Mouse (Mus musculus) CH12.LX (cell line): ENCODE data around the gene Nol6.

ENCODE experiments used
- CTCF ChIP-seq, 2 experiments: IDR thresholded peaks in 1 of 2; conservative IDR thresholded peaks in 1 of 2; 2 replicates each; pipeline ENCODE4 v1.5.1; 2011 to 2012; ENCODE audit warnings: low read depth in 2 of 2, low read length in 2 of 2, improper control_type of control experiment in 1 of 2, inconsistent platforms in 1 of 2, mild to moderate bottlenecking in 1 of 2, moderate library complexity in 1 of 2
- GABPA ChIP-seq: IDR thresholded peaks from 2 replicates; pipeline ENCODE4 v1.6.1; 2012; ENCODE audit warnings: low read depth, low read length, improper control_type of control experiment, inconsistent platforms; ENCODE audit not compliant: insufficient replicate concordance
- KAT2A ChIP-seq: IDR thresholded peaks from 2 replicates; pipeline ENCODE4 v1.6.1; 2012; ENCODE audit warnings: low read length, improper control_type of control experiment, inconsistent platforms; ENCODE audit not compliant: insufficient replicate concordance
- MEF2A ChIP-seq: IDR thresholded peaks from 2 replicates; pipeline ENCODE4 v1.6.1; 2014; ENCODE audit warnings: low read depth, mild to moderate bottlenecking, inconsistent platforms, low read length, improper control_type of control experiment, borderline replicate concordance
- POLR2AphosphoS2 ChIP-seq: IDR thresholded peaks from 2 replicates; pipeline ENCODE4 v1.6.1; 2011; ENCODE audit warnings: low read depth, low read length, improper control_type of control experiment
- USF1 ChIP-seq: IDR thresholded peaks from 2 replicates; pipeline ENCODE4 v1.6.1; 2014; ENCODE audit warnings: low read depth, mild to moderate bottlenecking, inconsistent platforms, low read length, improper control_type of control experiment
- ZNF384 ChIP-seq: IDR thresholded peaks from 2 replicates; pipeline ENCODE4 v1.6.1; 2012; ENCODE audit warnings: low read depth, low read length, improper control_type of control experiment, inconsistent platforms

GRCm38 (mm10) chr4:41129406-41129805 lies 5.2 kb upstream of the Nol6 start:
- TF ChIP-seq GABPA (no peak), MEF2A (no peak), CTCF (conservative IDR thresholded peaks at IDR 0.05 in 1 of 2, IDR thresholded peaks at IDR 0.05 in 1 of 2; ENCODE audit: low read depth in 2 of 2, low read length in 2 of 2) (peak; percentile 56 to 96; a peak in 3 of 4 replicates), KAT2A (no peak), USF1 (no peak), ZNF384 (no peak), POLR2AphosphoS2 (no peak)
